Mouse (Mus musculus): ENCODE results near the gene E130311K13Rik. TPM values are rescaled to one million over a fixed set of nuclear protein-coding genes. Genes with fewer than 3 reads are reported as not detected.

The E130311K13Rik gene
- 1.7 and 2.3 TPM in 2 replicates for polyA plus RNA-seq (2012; rRNA removed)

DNA sequence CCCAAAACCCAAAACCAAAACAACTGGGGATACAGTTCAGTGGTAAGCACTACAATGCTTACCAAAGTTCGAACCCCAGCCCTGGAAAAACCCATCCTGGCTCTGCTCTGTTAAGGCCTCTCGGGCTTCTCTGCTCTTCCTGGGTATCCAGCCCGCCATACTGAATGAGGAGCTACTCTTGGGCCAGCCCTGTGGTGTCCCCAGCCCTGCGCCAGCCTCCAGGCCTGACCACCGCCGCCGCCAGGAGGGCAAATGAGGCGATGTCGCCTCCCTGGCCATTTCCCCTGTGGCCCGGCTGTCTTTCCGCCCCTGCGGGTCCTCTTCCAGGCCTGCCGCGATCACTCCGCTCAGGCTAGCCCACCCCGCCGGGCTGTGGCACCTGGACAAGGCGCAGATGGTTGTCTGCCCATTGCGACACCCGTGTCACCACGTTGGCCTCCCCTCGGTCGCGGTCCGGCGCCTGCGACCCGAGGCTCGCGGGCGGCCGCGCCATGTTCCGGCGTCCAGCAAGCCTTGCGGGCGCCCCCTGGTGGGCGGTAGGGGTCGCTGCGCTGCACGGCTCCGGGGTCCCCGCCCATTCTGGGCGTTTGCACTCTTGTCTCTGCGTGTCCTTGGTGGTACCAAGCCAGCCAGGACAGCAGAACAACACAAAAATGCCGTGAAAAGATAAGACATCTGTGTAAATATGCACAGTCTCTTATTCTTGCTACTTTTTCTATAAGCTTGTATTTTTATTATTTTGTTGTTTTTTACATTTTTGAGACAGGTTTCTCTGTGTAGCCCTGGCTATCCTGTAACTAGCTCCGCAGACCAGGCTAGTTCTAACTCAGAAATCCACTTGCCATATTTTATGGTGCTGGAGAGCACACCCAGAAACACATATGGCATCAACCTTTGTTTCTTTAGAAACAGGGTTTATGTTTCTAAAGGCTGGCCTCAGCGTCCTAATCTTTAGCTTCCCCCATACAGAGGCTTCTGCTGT, at the start of gene E130311K13Rik:
Gene E130311K13Rik (minus strand): TSS at position 595 of the 982 bp plus-strand sequence.
- WGBS, result 6% methylated on average over 48 of the region's 48 CpGs

DNA sequence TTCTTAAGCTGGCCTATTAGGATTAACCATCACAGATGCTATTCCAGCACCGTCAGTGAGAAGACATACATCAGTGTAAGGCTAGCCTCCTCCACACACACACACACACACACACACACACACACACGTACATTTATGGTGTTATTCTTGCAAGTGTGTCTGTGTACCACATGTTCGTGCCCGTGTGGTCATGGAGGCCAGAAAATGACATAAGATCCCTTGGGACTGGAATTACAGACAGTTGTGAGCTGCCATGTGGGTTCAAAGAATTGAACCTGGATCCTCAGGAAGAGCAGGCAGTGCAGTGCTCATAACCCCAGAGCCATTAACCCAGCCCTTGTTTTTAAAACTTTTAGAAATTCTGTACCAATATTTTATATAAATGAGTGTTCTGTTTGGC, 48.6 kb upstream of the E130311K13Rik start:
- 92% methylated on average over 4 of the region's 4 CpGs for WGBS
- TF ChIP-seq POLR2A (IDR thresholded peaks at IDR 0.05; ENCODE audit: control insufficient read depth, extremely low read depth, insufficient read depth, low read length, poor library complexity) (no peak), CTCF (IDR thresholded peaks at IDR 0.05; ENCODE audit: borderline replicate concordance, control insufficient read depth, extremely low read depth, insufficient read depth, low read length, poor library complexity) (no peak)
- Histone ChIP-seq H3K36me3 (ENCODE audit: control insufficient read depth, insufficient read depth, low read length) (peaks cover 6% of the 10 kb centered on the region; the same call in 1 of the 2 replicates), H3K4me3 (ENCODE audit: control insufficient read depth, insufficient read depth, low read length) (no peak overlapping the region), H3K27me3 (ENCODE audit: control insufficient read depth, insufficient read depth, low read length) (no peaks in the 10 kb centered on the region), H3K4me1 (replicated peaks; ENCODE audit: control insufficient read depth, insufficient read depth, low read length) (peaks cover 4% of the 10 kb centered on the region), H3K27ac (ENCODE audit: control insufficient read depth, insufficient read depth, low read length) (no peak overlapping the region)
- no peak for DNase-seq

More for the DNA sequence above, at the start of gene E130311K13Rik:
- Histone ChIP-seq H3K27me3 (ENCODE audit: control insufficient read depth, insufficient read depth, low read length) (no peaks in the 10 kb centered on the region), H3K4me1 (replicated peaks; ENCODE audit: control insufficient read depth, insufficient read depth, low read length) (0 out of 2 replicates have a peak, but pooled peaks cover 2% of the 10 kb centered on the region), H3K36me3 (ENCODE audit: control insufficient read depth, insufficient read depth, low read length) (no peaks in the 10 kb centered on the region), H3K4me3 (ENCODE audit: control insufficient read depth, insufficient read depth, low read length) (peak within 1 kb of the TSS; percentile 72), H3K27ac (ENCODE audit: control insufficient read depth, insufficient read depth, low read length) (no peak within 1 kb of the TSS)
- peak; percentile 98 for TF ChIP-seq CTCF (IDR thresholded peaks at IDR 0.05; ENCODE audit: borderline replicate concordance, control insufficient read depth, extremely low read depth, insufficient read depth, low read length, poor library complexity)
- peak; percentile 47; the same call in 1 of the 2 replicates for TF ChIP-seq POLR2A (IDR thresholded peaks at IDR 0.05; ENCODE audit: control insufficient read depth, extremely low read depth, insufficient read depth, low read length, poor library complexity)
- peak; percentile 85 for DNase-seq

DNA sequence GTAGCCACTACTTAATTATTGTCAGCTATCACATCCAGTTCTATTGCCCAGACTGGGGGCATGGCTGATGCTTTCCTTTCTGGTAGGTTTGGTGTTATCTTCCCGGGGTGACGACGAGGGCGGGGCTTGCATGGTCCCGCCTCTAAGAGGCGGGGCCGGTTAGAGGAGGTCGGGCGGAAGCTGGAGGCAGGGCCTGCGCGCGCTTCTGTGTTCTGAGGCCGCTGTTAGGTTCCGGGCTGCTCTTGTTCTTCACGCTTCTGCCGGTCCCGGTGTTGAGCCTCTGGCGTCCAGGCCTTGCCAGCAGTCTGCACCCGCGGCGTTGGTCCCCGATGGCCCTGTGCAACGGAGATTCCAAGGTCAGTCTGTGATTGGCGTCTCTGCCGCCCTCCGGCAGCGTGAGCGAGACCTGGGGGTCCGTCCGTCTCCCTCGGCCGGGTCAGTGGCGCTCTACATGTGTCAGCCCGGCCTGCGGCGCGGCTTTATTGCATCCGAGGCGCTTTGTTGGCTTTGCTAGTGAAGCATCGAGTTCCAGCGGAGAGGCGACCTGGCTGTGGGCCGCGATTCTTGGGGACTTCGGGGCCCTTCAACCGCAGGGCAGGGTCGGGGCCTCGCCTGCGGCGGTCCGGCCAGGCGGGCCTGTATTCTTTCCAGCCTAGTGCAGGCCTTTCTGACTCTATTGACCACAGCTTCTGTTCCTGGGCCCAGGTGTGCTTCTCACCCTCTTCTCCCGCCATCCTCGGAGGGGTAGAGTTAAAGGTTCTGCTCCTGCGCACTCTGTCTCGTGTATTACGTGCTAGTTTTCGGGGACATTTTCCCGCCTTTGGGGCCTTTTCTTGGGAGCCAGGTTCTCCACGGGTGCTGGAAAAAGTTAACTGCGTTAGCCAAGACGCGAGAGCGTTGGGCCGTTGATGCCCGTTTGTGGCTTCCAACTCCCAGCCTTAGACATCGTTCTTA, 47.0 kb upstream of the E130311K13Rik start, which contains the start of gene Gmps:
Gene Gmps (plus strand): TSS at position 152 of the 954 bp plus-strand sequence.
- Histone ChIP-seq H3K4me1 (replicated peaks; ENCODE audit: control insufficient read depth, insufficient read depth, low read length) (peaks cover 4% of the 10 kb centered on the region), H3K4me3 (ENCODE audit: control insufficient read depth, insufficient read depth, low read length) (peak within 1 kb of the TSS; percentile 82), H3K27ac (ENCODE audit: control insufficient read depth, insufficient read depth, low read length) (0 out of 2 replicates have a peak within 1 kb of the TSS, but pooled peaks have one; percentile 8), H3K36me3 (ENCODE audit: control insufficient read depth, insufficient read depth, low read length) (no peaks in the 10 kb centered on the region; the same call in 1 of the 2 replicates), H3K27me3 (ENCODE audit: control insufficient read depth, insufficient read depth, low read length) (no peaks in the 10 kb centered on the region)
- WGBS, result under 1% methylated on average over 67 of the region's 67 CpGs
- peak; percentile 96 for DNase-seq
- TF ChIP-seq CTCF (IDR thresholded peaks at IDR 0.05; ENCODE audit: borderline replicate concordance, control insufficient read depth, extremely low read depth, insufficient read depth, low read length, poor library complexity), result no peak
- peak; percentile 67; the same call in 1 of the 2 replicates for TF ChIP-seq POLR2A (IDR thresholded peaks at IDR 0.05; ENCODE audit: control insufficient read depth, extremely low read depth, insufficient read depth, low read length, poor library complexity)

DNA sequence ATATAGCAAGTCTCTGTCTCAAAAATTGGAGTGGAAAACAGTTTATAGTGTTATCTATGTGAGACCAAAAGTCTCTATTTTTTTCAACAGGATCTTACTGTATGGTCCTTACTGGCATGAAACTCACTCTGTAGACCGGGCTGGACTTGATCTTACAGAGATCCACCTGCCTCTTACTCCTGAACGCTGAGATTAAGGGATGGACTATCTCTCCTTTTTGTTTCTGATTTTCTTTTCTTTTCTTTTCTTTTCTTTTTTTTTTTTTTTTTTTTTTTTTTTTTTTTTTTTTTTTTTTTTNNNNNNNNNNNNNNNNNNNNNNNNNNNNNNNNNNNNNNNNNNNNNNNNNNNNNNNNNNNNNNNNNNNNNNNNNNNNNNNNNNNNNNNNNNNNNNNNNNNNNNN, 36.7 kb upstream of the E130311K13Rik start:
- WGBS, result 87% methylated on average over 2 of the region's 2 CpGs
- no peak for TF ChIP-seq POLR2A (IDR thresholded peaks at IDR 0.05; ENCODE audit: control insufficient read depth, extremely low read depth, insufficient read depth, low read length, poor library complexity)
- no peak for TF ChIP-seq CTCF (IDR thresholded peaks at IDR 0.05; ENCODE audit: borderline replicate concordance, control insufficient read depth, extremely low read depth, insufficient read depth, low read length, poor library complexity)

DNA sequence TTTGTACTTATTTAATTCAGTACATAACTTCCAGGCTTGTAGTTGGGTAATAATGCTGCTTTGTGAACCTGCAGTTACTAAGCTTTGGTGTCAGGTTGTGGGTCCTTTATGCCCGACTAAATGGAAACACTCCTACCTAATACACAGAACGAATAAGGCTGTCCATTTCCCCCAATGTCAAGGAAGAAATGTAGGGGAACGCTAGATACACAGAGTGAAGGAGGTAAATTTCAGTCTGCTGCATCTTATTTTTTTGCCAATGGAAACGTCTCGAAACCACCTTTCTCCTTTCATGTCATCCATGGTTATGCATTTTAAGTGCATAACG, 35.6 kb upstream of the E130311K13Rik start:
- WGBS, result 90% methylated on average over 6 of the region's 6 CpGs
- no peak overlapping the region for H3K27ac ChIP-seq (ENCODE audit: control insufficient read depth, insufficient read depth, low read length)

More for the DNA sequence above, 36.7 kb upstream of the E130311K13Rik start:
- DNase-seq, result no peak
- H3K27me3 ChIP-seq (ENCODE audit: control insufficient read depth, insufficient read depth, low read length), result no peaks in the 10 kb centered on the region
- H3K36me3 ChIP-seq (ENCODE audit: control insufficient read depth, insufficient read depth, low read length), result no peaks in the 10 kb centered on the region
- no peak overlapping the region for H3K4me3 ChIP-seq (ENCODE audit: control insufficient read depth, insufficient read depth, low read length)
- H3K27ac ChIP-seq (ENCODE audit: control insufficient read depth, insufficient read depth, low read length), result no peak overlapping the region
- peaks cover 3% of the 10 kb centered on the region; the same call in 1 of the 2 replicates for H3K4me1 ChIP-seq (replicated peaks; ENCODE audit: control insufficient read depth, insufficient read depth, low read length)

More for the DNA sequence above, 35.6 kb upstream of the E130311K13Rik start:
- no peaks in the 10 kb centered on the region for H3K27me3 ChIP-seq (ENCODE audit: control insufficient read depth, insufficient read depth, low read length)
- H3K36me3 ChIP-seq (ENCODE audit: control insufficient read depth, insufficient read depth, low read length), result no peaks in the 10 kb centered on the region
- no peak for DNase-seq
- no peak overlapping the region; the same call in 1 of the 2 replicates for H3K4me3 ChIP-seq (ENCODE audit: control insufficient read depth, insufficient read depth, low read length)
- H3K4me1 ChIP-seq (replicated peaks; ENCODE audit: control insufficient read depth, insufficient read depth, low read length), result peaks cover 3% of the 10 kb centered on the region; the same call in 1 of the 2 replicates
- TF ChIP-seq POLR2A (IDR thresholded peaks at IDR 0.05; ENCODE audit: control insufficient read depth, extremely low read depth, insufficient read depth, low read length, poor library complexity), result no peak
- TF ChIP-seq CTCF (IDR thresholded peaks at IDR 0.05; ENCODE audit: borderline replicate concordance, control insufficient read depth, extremely low read depth, insufficient read depth, low read length, poor library complexity), result no peak
